Mouse (Mus musculus): ENCODE results near the gene Mettl27. TPM values are rescaled to one million over a fixed set of nuclear protein-coding genes. Genes with fewer than 3 reads are reported as not detected.

Mettl27 gene
- polyA plus RNA-seq, 1 experiment from 2014 or later: 9.2 TPM

- H3K27ac ChIP-seq (ENCODE audit: low read depth, low read length): no peak overlapping the region
- H3K4me3 ChIP-seq (ENCODE audit: low read depth, low read length): no peak overlapping the region
- H3K9ac ChIP-seq (ENCODE audit: low read length): no peak overlapping the region
- no peaks in the 10 kb centered on the region for H3K36me3 ChIP-seq (ENCODE audit: control insufficient read depth, insufficient read depth, low read length)
- H3K27me3 ChIP-seq (ENCODE audit: control insufficient read depth, insufficient read depth, low read length): peaks cover 34% of the 10 kb centered on the region
- DNase-seq (ENCODE audit: low spot score, missing footprints) (peak; percentile 49), ATAC-seq (ENCODE audit: low FRiP score) (no peak)
- H3K9me3 ChIP-seq (ENCODE audit: control insufficient read depth, low read length): no peaks in the 10 kb centered on the region
- peaks cover 11% of the 10 kb centered on the region; the same call in 1 of the 2 replicates for H3K4me1 ChIP-seq (ENCODE audit: control insufficient read depth, insufficient read depth, low read length)
- 94% methylated on average over 1 of the region's 1 CpGs for WGBS
- no peak overlapping the region for H3K4me2 ChIP-seq
These were observed 50.9 kb downstream of the Mettl27 start for GRCm38 (mm10) chr5:134983111-134983510.

- H3K27me3 ChIP-seq (ENCODE audit: control insufficient read depth, insufficient read depth, low read length): peaks cover 38% of the 10 kb centered on the region
- ATAC-seq (ENCODE audit: low FRiP score) (no peak), DNase-seq (ENCODE audit: low spot score, missing footprints) (peak; percentile 83)
These were observed 51.6 kb downstream of the Mettl27 start for GRCm38 (mm10) chr5:134983771-134984170.

GRCm38 (mm10) chr5:134985633-134986297 is 53.6 kb downstream of the Mettl27 start, which contains the start of gene Cldn3:
Gene Cldn3 (plus strand): TSS chr5:134986214.
- under 1% methylated on average over 25 of the region's 25 CpGs for WGBS
- Histone ChIP-seq H3K27ac (ENCODE audit: low read depth, low read length) (no peak within 1 kb of the TSS), H3K9ac (ENCODE audit: low read length) (no peak within 1 kb of the TSS), H3K27me3 (ENCODE audit: control insufficient read depth, insufficient read depth, low read length) (peaks cover 38% of the 10 kb centered on the region), H3K4me1 (ENCODE audit: control insufficient read depth, insufficient read depth, low read length) (peaks cover 11% of the 10 kb centered on the region; the same call in 1 of the 2 replicates), H3K36me3 (ENCODE audit: control insufficient read depth, insufficient read depth, low read length) (no peaks in the 10 kb centered on the region), H3K9me3 (ENCODE audit: control insufficient read depth, low read length) (no peaks in the 10 kb centered on the region), H3K4me3 (ENCODE audit: low read depth, low read length) (peak within 1 kb of the TSS; percentile 17), H3K4me2 (peak within 1 kb of the TSS; percentile 26)
- peak; percentile 71 for ATAC-seq (ENCODE audit: low FRiP score)
- DNase-seq (ENCODE audit: low spot score, missing footprints): peak; percentile 87

More at GRCm38 (mm10) chr5:134983771-134984170, 51.6 kb downstream of the Mettl27 start:
- H3K9me3 ChIP-seq (ENCODE audit: control insufficient read depth, low read length): no peaks in the 10 kb centered on the region
- H3K9ac ChIP-seq (ENCODE audit: low read length): peak overlapping the region; percentile 9; the same call in 1 of the 2 replicates
- H3K4me1 ChIP-seq (ENCODE audit: control insufficient read depth, insufficient read depth, low read length): peaks cover 11% of the 10 kb centered on the region; the same call in 1 of the 2 replicates
- WGBS: 16% methylated on average over 3 of the region's 3 CpGs
- no peaks in the 10 kb centered on the region for H3K36me3 ChIP-seq (ENCODE audit: control insufficient read depth, insufficient read depth, low read length)
- no peak overlapping the region for H3K4me2 ChIP-seq
- H3K27ac ChIP-seq (ENCODE audit: low read depth, low read length): no peak overlapping the region
- no peak overlapping the region for H3K4me3 ChIP-seq (ENCODE audit: low read depth, low read length)

- H3K4me1 ChIP-seq (ENCODE audit: control insufficient read depth, insufficient read depth, low read length): peaks cover 11% of the 10 kb centered on the region; the same call in 1 of the 2 replicates
- no peak overlapping the region for H3K27ac ChIP-seq (ENCODE audit: low read depth, low read length)
- 4% methylated on average over 79 of the region's 79 CpGs for WGBS
- H3K27me3 ChIP-seq (ENCODE audit: control insufficient read depth, insufficient read depth, low read length): peaks cover 38% of the 10 kb centered on the region
- no peaks in the 10 kb centered on the region for H3K36me3 ChIP-seq (ENCODE audit: control insufficient read depth, insufficient read depth, low read length)
- DNase-seq (ENCODE audit: low spot score, missing footprints): peak; percentile 92
- H3K4me3 ChIP-seq (ENCODE audit: low read depth, low read length): peak overlapping the region; percentile 17
- no peaks in the 10 kb centered on the region for H3K9me3 ChIP-seq (ENCODE audit: control insufficient read depth, low read length)
- peak overlapping the region; percentile 26 for H3K4me2 ChIP-seq
- ATAC-seq (ENCODE audit: low FRiP score): peak; percentile 11; the same call in 1 of the 2 replicates
- no peak overlapping the region for H3K9ac ChIP-seq (ENCODE audit: low read length)
These were observed 54.4 kb downstream of the Mettl27 start for GRCm38 (mm10) chr5:134986298-134987268.

GRCm38 (mm10) chr5:134989166-134989565 is 57.0 kb downstream of the Mettl27 start:
- Histone ChIP-seq H3K4me3 (ENCODE audit: low read depth, low read length) (no peak overlapping the region), H3K36me3 (ENCODE audit: control insufficient read depth, insufficient read depth, low read length) (no peaks in the 10 kb centered on the region), H3K27ac (ENCODE audit: low read depth, low read length) (no peak overlapping the region), H3K4me2 (no peak overlapping the region), H3K27me3 (ENCODE audit: control insufficient read depth, insufficient read depth, low read length) (peaks cover 38% of the 10 kb centered on the region), H3K4me1 (ENCODE audit: control insufficient read depth, insufficient read depth, low read length) (peaks cover 7% of the 10 kb centered on the region; the same call in 1 of the 2 replicates), H3K9ac (ENCODE audit: low read length) (no peak overlapping the region), H3K9me3 (ENCODE audit: control insufficient read depth, low read length) (no peaks in the 10 kb centered on the region)
- WGBS: 83% methylated on average over 11 of the region's 11 CpGs
- ATAC-seq (ENCODE audit: low FRiP score) (no peak), DNase-seq (ENCODE audit: low spot score, missing footprints) (peak; percentile 51)

- H3K4me1 ChIP-seq (ENCODE audit: control insufficient read depth, insufficient read depth, low read length): peaks cover 7% of the 10 kb centered on the region; the same call in 1 of the 2 replicates
- DNase-seq (ENCODE audit: low spot score, missing footprints): peak; percentile 47
- no peak overlapping the region for H3K27ac ChIP-seq (ENCODE audit: low read depth, low read length)
- WGBS: 74% methylated on average over 6 of the region's 6 CpGs
- H3K4me2 ChIP-seq: no peak overlapping the region
- H3K9me3 ChIP-seq (ENCODE audit: control insufficient read depth, low read length): no peaks in the 10 kb centered on the region
- no peak overlapping the region for H3K9ac ChIP-seq (ENCODE audit: low read length)
- H3K27me3 ChIP-seq (ENCODE audit: control insufficient read depth, insufficient read depth, low read length): peaks cover 37% of the 10 kb centered on the region
- no peak for ATAC-seq (ENCODE audit: low FRiP score)
- H3K36me3 ChIP-seq (ENCODE audit: control insufficient read depth, insufficient read depth, low read length): no peaks in the 10 kb centered on the region
- H3K4me3 ChIP-seq (ENCODE audit: low read depth, low read length): no peak overlapping the region
These were observed 57.6 kb downstream of the Mettl27 start for GRCm38 (mm10) chr5:134989741-134990140.

Other genes starting within 250 kb of the Mettl27 start
- 8.4 and 9.1 TPM in 2 replicates for gene Limk1, start 243.8 kb upstream of the Mettl27 start, polyA plus RNA-seq (2014; fragmentation: Nextera tagmentation; extraction: Ambion mirVana)
- gene Eln, start 185.0 kb upstream of the Mettl27 start, polyA plus RNA-seq (2014; fragmentation: Nextera tagmentation; extraction: Ambion mirVana): 1.1 and 2.0 TPM in 2 replicates
- not detected in 2 replicates for gene Tmem270, start 25.6 kb upstream of the Mettl27 start, polyA plus RNA-seq (2014; fragmentation: Nextera tagmentation; extraction: Ambion mirVana)
- 3.8 and 3.9 TPM in 2 replicates for gene Cldn13, start 16.8 kb upstream of the Mettl27 start, polyA plus RNA-seq (2014; fragmentation: Nextera tagmentation; extraction: Ambion mirVana)
- 2.5 and 2.7 TPM in 2 replicates for gene Cldn4, start 14.6 kb downstream of the Mettl27 start, polyA plus RNA-seq (2014; fragmentation: Nextera tagmentation; extraction: Ambion mirVana)
- gene Cldn3, start 53.8 kb downstream of the Mettl27 start, polyA plus RNA-seq (2014; fragmentation: Nextera tagmentation; extraction: Ambion mirVana): 0.59 and 1.4 TPM in 2 replicates
- 37.8 and 41.2 TPM in 2 replicates for gene Abhd11, start 76.8 kb downstream of the Mettl27 start, polyA plus RNA-seq (2014; fragmentation: Nextera tagmentation; extraction: Ambion mirVana)
- gene Stx1a, start 91.1 kb downstream of the Mettl27 start, polyA plus RNA-seq (2014; fragmentation: Nextera tagmentation; extraction: Ambion mirVana): 16.1 and 17.7 TPM in 2 replicates
- gene Dnajc30, start 131.8 kb downstream of the Mettl27 start, polyA plus RNA-seq (2014; fragmentation: Nextera tagmentation; extraction: Ambion mirVana): 30.0 and 30.2 TPM in 2 replicates
- 105 and 116 TPM in 2 replicates for gene Bud23, start 132.6 kb downstream of the Mettl27 start, polyA plus RNA-seq (2014; fragmentation: Nextera tagmentation; extraction: Ambion mirVana)
- gene Vps37d, start 145.9 kb downstream of the Mettl27 start, polyA plus RNA-seq (2014; fragmentation: Nextera tagmentation; extraction: Ambion mirVana): 6.8 and 9.6 TPM in 2 replicates
- gene Mlxipl, start 157.5 kb downstream of the Mettl27 start, polyA plus RNA-seq (2014; fragmentation: Nextera tagmentation; extraction: Ambion mirVana): 1.2 and 2.1 TPM in 2 replicates
- gene Tbl2, start 217.3 kb downstream of the Mettl27 start, polyA plus RNA-seq (2014; fragmentation: Nextera tagmentation; extraction: Ambion mirVana): 20.1 and 21.2 TPM in 2 replicates
- gene Bcl7b, start 235.9 kb downstream of the Mettl27 start, polyA plus RNA-seq (2014; fragmentation: Nextera tagmentation; extraction: Ambion mirVana): 39.2 and 42.6 TPM in 2 replicates